Mouse (Mus musculus) myocyte (in vitro differentiated cells): ENCODE data around the gene Apol8. TPM values are rescaled to one million over a fixed set of nuclear protein-coding genes. Genes with fewer than 3 reads are reported as not detected.

Source experiments
- H3K27me3 ChIP-seq: one replicate; pipeline ENCODE4 v1.6.1; 2011; ENCODE audit not compliant: control insufficient read depth, insufficient read depth, insufficient read length
- H3K36me3 ChIP-seq: one replicate; pipeline ENCODE4 v1.6.1; 2011; ENCODE audit not compliant: control insufficient read depth, insufficient read depth
- H3K4me2 ChIP-seq: one replicate; pipeline ENCODE4 v1.6.1; 2011; ENCODE audit warnings: low read depth, control low read depth
- H3K4me3 ChIP-seq: one replicate; pipeline ENCODE4 v1.5.1; 2011; ENCODE audit warnings: mild to moderate bottlenecking, control low read depth, moderate library complexity
- H3K79me2 ChIP-seq: one replicate; pipeline ENCODE4 v1.6.1; 2011; ENCODE audit not compliant: control insufficient read depth, insufficient read depth
- H3ac ChIP-seq: one replicate; pipeline ENCODE4 v1.6.1; 2011; ENCODE audit not compliant: control insufficient read depth, insufficient read length
- CEBPB ChIP-seq: IDR thresholded peaks from 2 replicates; pipeline ENCODE4 v1.6.1; 2011; ENCODE audit warnings: mild to moderate bottlenecking, moderate library complexity; ENCODE audit not compliant: poor library complexity, insufficient read depth, severe bottlenecking
- E2F4 ChIP-seq: IDR thresholded peaks from one replicate; pipeline ENCODE4 v1.6.1; 2011; ENCODE audit warnings: mild to moderate bottlenecking, control low read depth, moderate library complexity; ENCODE audit not compliant: insufficient read depth
- MAX ChIP-seq: IDR thresholded peaks from one replicate; pipeline ENCODE4 v1.6.1; 2011; ENCODE audit warnings: low read depth, mild to moderate bottlenecking, control low read depth
- MYOD1 ChIP-seq, 3 experiments: IDR thresholded peaks; one replicate each; pipeline ENCODE4 v1.6.1; 2011; ENCODE audit warnings: control low read depth in 2 of 3, low read depth in 2 of 3, mild to moderate bottlenecking in 2 of 3, moderate library complexity in 1 of 3; ENCODE audit not compliant: insufficient read length in 2 of 3, control insufficient read depth in 1 of 3
- MYOG ChIP-seq, 3 experiments: IDR thresholded peaks; one replicate each; pipeline ENCODE4 v1.6.1; 2011; ENCODE audit warnings: control low read depth in 2 of 3, low read depth in 2 of 3, mild to moderate bottlenecking in 2 of 3; ENCODE audit not compliant: insufficient read length in 2 of 3, control insufficient read depth in 1 of 3, insufficient read depth in 1 of 3
- POLR2A ChIP-seq: IDR thresholded peaks from one replicate; pipeline ENCODE4 v1.6.1; 2011; ENCODE audit warnings: low read depth, mild to moderate bottlenecking, control low read depth, moderate library complexity; ENCODE audit not compliant: insufficient read length
- POLR2AphosphoS2 ChIP-seq: IDR thresholded peaks from one replicate; pipeline ENCODE4 v1.6.1; 2011; ENCODE audit warnings: low read depth, control low read depth; ENCODE audit not compliant: insufficient read length
- REST ChIP-seq: IDR thresholded peaks from one replicate; pipeline ENCODE4 v1.6.1; 2011; ENCODE audit warnings: mild to moderate bottlenecking, control low read depth, moderate library complexity; ENCODE audit not compliant: insufficient read depth, insufficient read length
- SRF ChIP-seq: IDR thresholded peaks from one replicate; pipeline ENCODE4 v1.6.1; 2011; ENCODE audit warnings: low read depth; ENCODE audit not compliant: control insufficient read depth, insufficient read length
- TCF12 ChIP-seq: IDR thresholded peaks from one replicate; pipeline ENCODE4 v1.6.1; 2011; ENCODE audit warnings: mild to moderate bottlenecking, control low read depth; ENCODE audit not compliant: poor library complexity, insufficient read depth, severe bottlenecking
- TCF3 ChIP-seq: IDR thresholded peaks from one replicate; pipeline ENCODE4 v1.6.1; 2011; ENCODE audit warnings: low read depth, control low read depth; ENCODE audit not compliant: insufficient read length
- USF1 ChIP-seq: IDR thresholded peaks from one replicate; pipeline ENCODE4 v1.6.1; 2011; ENCODE audit warnings: low read depth, mild to moderate bottlenecking, control low read depth, moderate library complexity
- polyA plus RNA-seq: library from polyadenylated mRNA; unstranded; fragments of >200 nt; fragmentation: generic; extraction: Trizol; gene quantifications from one replicate; pipeline ENCODE4 v1.2.1, GENCODE M21; 2012; ENCODE audit warnings: missing spikeins

Gene Apol8
- polyA plus RNA-seq, 1 experiment, result 0.38 TPM

DNA sequence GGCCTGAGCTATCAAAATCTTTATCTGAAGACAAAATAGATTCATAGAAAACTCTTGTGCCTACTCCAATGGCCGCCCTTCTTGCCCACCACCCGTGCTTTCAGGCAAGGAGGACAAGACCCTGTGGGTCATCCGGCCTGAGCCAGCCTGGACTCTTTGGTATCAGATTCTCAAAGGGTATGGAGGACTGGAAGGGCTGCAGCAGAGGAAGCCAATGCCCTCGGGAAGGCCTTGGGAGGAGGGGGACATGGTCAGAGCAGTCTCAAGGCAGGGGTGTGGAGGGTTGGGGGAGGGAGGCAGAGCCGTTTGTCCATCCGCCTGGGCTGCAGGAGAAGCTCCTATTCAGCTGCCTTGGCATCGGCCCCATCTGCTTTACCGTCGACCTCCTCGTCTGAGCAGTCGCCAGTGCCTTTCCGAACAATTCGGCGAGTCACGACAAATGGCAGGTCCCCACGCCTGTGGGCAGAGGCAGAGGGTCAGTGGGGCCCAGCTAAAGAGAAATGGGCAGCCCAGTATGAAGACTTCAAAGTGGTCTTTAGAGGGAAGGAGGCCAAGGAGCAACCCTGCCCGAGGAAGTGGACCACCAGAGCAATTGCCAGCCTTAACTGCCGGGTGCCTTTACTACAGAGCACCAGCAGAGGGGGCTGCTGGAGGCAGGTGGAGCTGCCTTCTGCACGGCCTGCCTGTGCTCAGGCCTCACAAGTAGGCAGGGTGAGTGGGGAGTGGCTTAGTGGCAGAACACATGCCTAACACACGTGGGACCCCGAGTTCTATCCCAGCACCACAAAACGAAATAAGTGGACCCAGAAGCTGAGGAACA lies 5.0 kb upstream of the Apol8 start:
- no peak overlapping the region for H3K4me2 ChIP-seq
- peaks cover 63% of the 10 kb centered on the region for H3K36me3 ChIP-seq
- H3K79me2 ChIP-seq, result no peaks in the 10 kb centered on the region
- H3ac ChIP-seq, result no peak overlapping the region
- no peaks in the 10 kb centered on the region for H3K27me3 ChIP-seq
- TF ChIP-seq REST (no peak), USF1 (no peak), POLR2A (peak; percentile 52), TCF12 (no peak), E2F4 (no peak), MYOG (IDR thresholded peaks at IDR 0.05; ENCODE audit: control insufficient read depth in 1 of 3, insufficient read depth in 1 of 3, insufficient read length in 2 of 3, low read depth in 2 of 3) (no peak), SRF (no peak), MYOD1 (IDR thresholded peaks at IDR 0.05; ENCODE audit: control insufficient read depth in 1 of 3, insufficient read length in 2 of 3, low read depth in 2 of 3) (peak in 2 of 3 experiments; percentile 41 to 46), POLR2AphosphoS2 (peak; percentile 46), MAX (no peak), CEBPB (no peak)
- H3K4me3 ChIP-seq, result no peak overlapping the region

- no peaks in the 10 kb centered on the region for H3K79me2 ChIP-seq
- H3K4me2 ChIP-seq, result no peak overlapping the region
- no peak overlapping the region for H3ac ChIP-seq
- H3K27me3 ChIP-seq, result no peaks in the 10 kb centered on the region
- H3K36me3 ChIP-seq, result peaks cover 56% of the 10 kb centered on the region
- no peak overlapping the region for H3K4me3 ChIP-seq
- TF ChIP-seq MAX (no peak), MYOD1 (IDR thresholded peaks at IDR 0.05; ENCODE audit: control insufficient read depth in 1 of 3, insufficient read length in 2 of 3, low read depth in 2 of 3) (no peak), USF1 (no peak), TCF12 (no peak), POLR2AphosphoS2 (peak; percentile 12), E2F4 (no peak), SRF (no peak), TCF3 (no peak), POLR2A (peak; percentile 11), MYOG (IDR thresholded peaks at IDR 0.05; ENCODE audit: control insufficient read depth in 1 of 3, insufficient read depth in 1 of 3, insufficient read length in 2 of 3, low read depth in 2 of 3) (no peak), CEBPB (no peak), REST (no peak)
These were observed 4.3 kb upstream of the Apol8 start for GRCm38 (mm10) chr15:77761083-77761482.

- H3K36me3 ChIP-seq, result peaks cover 46% of the 10 kb centered on the region
- no peaks in the 10 kb centered on the region for H3K27me3 ChIP-seq
- H3ac ChIP-seq, result no peak overlapping the region
- H3K4me2 ChIP-seq, result no peak overlapping the region
- no peak overlapping the region for H3K4me3 ChIP-seq
- no peaks in the 10 kb centered on the region for H3K79me2 ChIP-seq
- TF ChIP-seq TCF12 (no peak), REST (no peak), USF1 (no peak), TCF3 (no peak), MYOG (IDR thresholded peaks at IDR 0.05; ENCODE audit: control insufficient read depth in 1 of 3, insufficient read depth in 1 of 3, insufficient read length in 2 of 3, low read depth in 2 of 3) (no peak), POLR2AphosphoS2 (peak; percentile 89)
These were observed 3.2 kb upstream of the Apol8 start for GRCm38 (mm10) chr15:77760037-77760436.

- Histone ChIP-seq H3K79me2 (no peaks in the 10 kb centered on the region), H3ac (no peak overlapping the region), H3K36me3 (peaks cover 22% of the 10 kb centered on the region), H3K4me2 (no peak overlapping the region), H3K4me3 (no peak overlapping the region), H3K27me3 (no peaks in the 10 kb centered on the region)
- TF ChIP-seq POLR2AphosphoS2 (peak; percentile 96), MAX (no peak)
These were observed 903 bp upstream of the Apol8 start for GRCm38 (mm10) chr15:77757586-77758226.

DNA sequence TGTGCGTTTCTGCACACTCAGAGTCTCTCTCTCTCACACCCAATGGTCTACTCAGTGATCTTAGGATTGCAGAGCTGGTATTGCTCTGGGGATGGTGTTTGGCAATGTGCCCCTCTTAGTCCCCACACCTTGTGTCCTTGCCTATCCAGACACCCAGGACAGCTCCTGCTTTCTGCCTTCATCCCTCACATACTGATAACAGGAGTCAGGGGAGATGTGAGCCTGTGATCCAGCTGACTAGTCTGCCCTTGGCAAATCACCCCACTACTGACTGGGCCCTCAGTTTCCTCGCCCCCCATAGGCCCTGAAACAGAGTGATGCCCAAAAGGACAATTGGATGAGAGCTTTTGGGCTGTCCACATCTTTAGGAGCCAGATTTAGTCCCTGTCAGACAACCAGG lies 722 bp downstream of the Apol8 start:
- TF ChIP-seq POLR2A (no peak), POLR2AphosphoS2 (peak; percentile 20), USF1 (no peak)
- no peak overlapping the region for H3K4me2 ChIP-seq
- peaks cover 9% of the 10 kb centered on the region for H3K36me3 ChIP-seq
- no peaks in the 10 kb centered on the region for H3K79me2 ChIP-seq
- H3K27me3 ChIP-seq, result no peaks in the 10 kb centered on the region
- no peak overlapping the region for H3K4me3 ChIP-seq
- H3ac ChIP-seq, result no peak overlapping the region
